Mouse (Mus musculus) lung, embryonic 14.5 days (tissue): ENCODE data around the gene Gm11027. TPM values are rescaled to one million over a fixed set of nuclear protein-coding genes. Genes with fewer than 3 reads are reported as not detected.

ENCODE experiments used
- ATAC-seq: fragments of 200-750 bp; cut with Nextera tagmentation; 2 replicates; pipeline ENCODE4 v1.8.0; 2017; ENCODE audit warnings: mild to moderate bottlenecking, moderate TSS enrichment, moderate library complexity; ENCODE audit not compliant: insufficient read depth
- DNase-seq: peaks from one replicate; pipeline ENCODE4 v3.0.0-alpha.2; 2015
- H3K27ac ChIP-seq: fragments of 300-500 bp; sonication (generic); 2 replicates; pipeline ENCODE4 v1.5.1; 2014; ENCODE audit warnings: low read depth, mild to moderate bottlenecking, moderate library complexity
- H3K27me3 ChIP-seq: fragments of 300-500 bp; sonication (generic); 2 replicates; pipeline ENCODE4 v1.6.1; 2014; ENCODE audit warnings: low read length, control low read depth; ENCODE audit not compliant: insufficient read depth
- H3K36me3 ChIP-seq: fragments of 300-500 bp; sonication (generic); 2 replicates; pipeline ENCODE4 v1.6.1; 2014; ENCODE audit warnings: control low read depth; ENCODE audit not compliant: insufficient read depth
- H3K4me1 ChIP-seq: fragments of 300-500 bp; sonication (generic); 2 replicates; pipeline ENCODE4 v1.6.1; 2014; ENCODE audit warnings: antibody characterized with exemption, control low read depth; ENCODE audit not compliant: insufficient read depth
- H3K4me2 ChIP-seq: fragments of 300-500 bp; sonication (generic); 2 replicates; pipeline ENCODE4 v1.6.1; 2014; ENCODE audit warnings: mild to moderate bottlenecking
- H3K4me3 ChIP-seq: fragments of 300-500 bp; sonication (generic); 2 replicates; pipeline ENCODE4 v1.5.1; 2014; ENCODE audit warnings: low read depth, low read length
- H3K9ac ChIP-seq: fragments of 300-500 bp; sonication (generic); 2 replicates; pipeline ENCODE4 v1.6.1; 2014
- H3K9me3 ChIP-seq: fragments of 300-500 bp; sonication (generic); 2 replicates; pipeline ENCODE4 v1.6.1; 2016; ENCODE audit warnings: low read depth, low read length, control low read depth
- CTCF ChIP-seq: IDR thresholded peaks from 2 replicates; pipeline ENCODE4 v1.5.1; 2016; ENCODE audit warnings: antibody characterized with exemption, low read depth
- WGBS: fragments of 180-500 bp; shearing (Covaris S2); extraction: QIAGEN DNeasy Blood & Tissue Kit; methylation state at CpG from one replicate; pipeline ENCODE4 v1.1.7; 2014; 5-methylcytosine and 5-hydroxymethylcytosine counted together
- polyA plus RNA-seq: library from polyadenylated mRNA; unstranded; fragments of >200 nt; fragmentation: Nextera tagmentation; extraction: Ambion mirVana; gene quantifications from 2 replicates; pipeline ENCODE4 v1.2.1, GENCODE M21; 2014

Gm11027 gene
- polyA plus RNA-seq, 1 experiment from 2014 or later, result not detected

DNA sequence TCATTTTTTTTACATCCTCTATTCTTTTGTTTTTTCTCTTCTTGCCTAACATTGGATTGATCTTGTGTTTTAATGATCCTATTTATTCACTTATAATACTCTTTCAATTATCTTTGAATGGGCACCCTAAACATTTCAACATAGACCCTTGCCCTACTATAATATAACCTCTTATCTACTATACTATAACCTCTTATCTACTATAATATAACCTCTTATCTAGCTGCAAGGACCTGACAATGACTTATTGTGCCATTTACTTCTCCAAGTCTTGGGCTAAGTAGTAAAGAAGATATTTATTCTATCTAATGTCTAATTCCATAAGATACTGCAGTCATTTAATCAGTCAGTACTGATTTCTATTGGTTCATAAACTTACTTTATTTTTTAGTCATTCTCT lies 36.8 kb upstream of the Gm11027 start:
- DNase-seq (no peak), ATAC-seq (no peak)
- no peak for TF ChIP-seq CTCF

DNA sequence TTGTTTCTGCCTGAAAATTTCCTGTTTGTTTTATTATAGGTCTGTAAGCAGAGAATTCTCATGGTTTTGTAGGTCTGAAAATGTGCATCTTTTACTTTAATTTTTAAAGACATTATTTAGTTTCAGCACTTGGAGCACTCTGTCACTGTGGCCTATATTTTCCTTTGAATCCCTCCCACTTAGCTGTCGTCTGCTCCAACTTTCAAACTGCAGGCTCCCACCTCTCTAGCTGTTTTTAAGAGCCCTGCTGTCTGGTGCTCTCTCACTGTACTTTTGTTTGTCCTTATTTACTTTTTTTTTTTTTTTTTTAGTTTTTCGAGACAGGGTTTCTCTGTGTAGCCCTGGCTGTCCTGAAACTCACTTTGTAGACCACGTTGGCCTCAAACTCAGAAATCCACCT lies 36.4 kb upstream of the Gm11027 start:
- no peak for TF ChIP-seq CTCF
- no peak overlapping the region for H3K27ac ChIP-seq
- H3K36me3 ChIP-seq, result 0 out of 2 replicates have a peak, but pooled peaks cover 5% of the 10 kb centered on the region
- 62% methylated on average over 3 of the region's 3 CpGs for WGBS
- DNase-seq, result no peak
- no peak overlapping the region for H3K4me2 ChIP-seq
- ATAC-seq, result no peak
- H3K4me1 ChIP-seq, result no peaks in the 10 kb centered on the region
- H3K9me3 ChIP-seq, result no peaks in the 10 kb centered on the region
- H3K4me3 ChIP-seq, result no peak overlapping the region
- no peaks in the 10 kb centered on the region for H3K27me3 ChIP-seq
- H3K9ac ChIP-seq, result no peak overlapping the region

More for the DNA sequence above, 36.8 kb upstream of the Gm11027 start:
- Histone ChIP-seq H3K4me2 (no peak overlapping the region), H3K27ac (no peak overlapping the region), H3K36me3 (0 out of 2 replicates have a peak, but pooled peaks cover 5% of the 10 kb centered on the region), H3K27me3 (no peaks in the 10 kb centered on the region), H3K4me1 (no peaks in the 10 kb centered on the region), H3K9ac (no peak overlapping the region), H3K4me3 (no peak overlapping the region), H3K9me3 (no peaks in the 10 kb centered on the region)

DNA sequence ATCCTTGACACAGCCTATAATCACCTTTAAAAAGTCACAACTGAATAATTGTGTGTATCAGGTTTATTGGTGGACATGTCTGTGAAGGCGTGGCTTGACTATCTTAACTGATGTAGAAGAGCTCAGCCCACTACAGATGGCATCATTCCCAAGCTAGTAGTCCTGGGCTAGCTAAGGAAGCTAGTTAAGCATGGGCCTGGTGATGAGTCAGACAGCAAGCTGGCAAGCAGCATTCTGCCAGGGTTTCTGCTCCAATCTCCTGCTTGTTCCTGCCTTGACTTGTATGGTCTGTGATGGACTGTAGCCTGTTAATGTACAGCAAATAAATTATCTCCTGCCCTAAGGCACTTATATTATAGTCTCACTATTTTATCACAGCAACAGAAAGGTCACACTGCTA lies 30.6 kb upstream of the Gm11027 start:
- Histone ChIP-seq H3K4me2 (no peak overlapping the region), H3K9me3 (no peaks in the 10 kb centered on the region), H3K27me3 (no peaks in the 10 kb centered on the region), H3K36me3 (peaks cover 25% of the 10 kb centered on the region), H3K9ac (no peak overlapping the region), H3K27ac (no peak overlapping the region), H3K4me1 (no peaks in the 10 kb centered on the region), H3K4me3 (no peak overlapping the region)
- DNase-seq, result no peak
- TF ChIP-seq CTCF, result no peak
- ATAC-seq, result no peak
- 77% methylated on average over 1 of the region's 1 CpGs for WGBS

DNA sequence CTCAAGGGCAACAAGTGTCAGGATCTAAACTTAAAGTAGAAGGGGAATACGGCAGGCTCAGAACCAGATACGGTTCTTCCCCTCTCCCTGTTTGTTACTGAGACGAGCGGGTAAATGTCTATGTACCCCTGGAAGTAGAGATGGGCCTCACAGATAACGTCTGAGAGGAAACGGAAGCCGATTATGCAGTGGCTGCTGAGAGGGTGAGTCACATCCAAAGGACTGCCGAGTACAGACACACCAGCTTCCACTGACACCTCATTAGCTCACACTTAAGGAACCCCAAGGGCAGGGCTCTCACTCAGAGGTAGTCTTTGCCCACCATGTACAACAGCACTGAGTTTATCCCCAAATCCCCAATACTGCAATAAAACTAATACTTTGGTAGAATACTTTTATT lies 20.5 kb upstream of the Gm11027 start:
- Histone ChIP-seq H3K4me3 (no peak overlapping the region), H3K27me3 (no peaks in the 10 kb centered on the region), H3K4me1 (no peaks in the 10 kb centered on the region), H3K9ac (no peak overlapping the region), H3K4me2 (no peak overlapping the region), H3K27ac (no peak overlapping the region), H3K36me3 (peaks cover 13% of the 10 kb centered on the region), H3K9me3 (no peaks in the 10 kb centered on the region)
- no peak for ATAC-seq
- DNase-seq, result peak; percentile 13
- 39% methylated on average over 8 of the region's 8 CpGs for WGBS
- TF ChIP-seq CTCF, result no peak

DNA sequence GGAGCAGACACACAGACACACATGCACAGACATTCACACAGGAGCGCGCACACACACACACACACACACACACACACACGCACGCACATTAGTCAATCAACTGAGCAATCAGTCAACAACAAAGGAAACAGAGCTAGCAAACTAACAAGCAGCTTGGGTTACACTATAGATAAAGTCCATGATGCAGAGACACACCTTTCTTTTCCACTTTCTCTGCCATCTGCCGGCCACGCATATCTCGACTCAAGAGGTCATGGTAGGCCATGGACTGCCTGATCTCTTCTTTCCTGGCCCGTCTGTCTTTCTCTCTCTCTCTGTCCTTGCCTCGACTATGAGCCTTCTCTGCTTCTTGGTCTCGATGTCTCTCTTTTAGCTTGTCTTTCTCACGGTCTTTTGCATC lies 19.6 kb upstream of the Gm11027 start:
- WGBS, result 81% methylated on average over 11 of the region's 11 CpGs
- Histone ChIP-seq H3K9ac (no peak overlapping the region), H3K36me3 (peaks cover 13% of the 10 kb centered on the region), H3K9me3 (no peaks in the 10 kb centered on the region), H3K27me3 (no peaks in the 10 kb centered on the region), H3K4me3 (no peak overlapping the region), H3K4me2 (no peak overlapping the region), H3K4me1 (no peaks in the 10 kb centered on the region), H3K27ac (no peak overlapping the region)
- ATAC-seq (no peak), DNase-seq (no peak)
- TF ChIP-seq CTCF, result no peak

DNA sequence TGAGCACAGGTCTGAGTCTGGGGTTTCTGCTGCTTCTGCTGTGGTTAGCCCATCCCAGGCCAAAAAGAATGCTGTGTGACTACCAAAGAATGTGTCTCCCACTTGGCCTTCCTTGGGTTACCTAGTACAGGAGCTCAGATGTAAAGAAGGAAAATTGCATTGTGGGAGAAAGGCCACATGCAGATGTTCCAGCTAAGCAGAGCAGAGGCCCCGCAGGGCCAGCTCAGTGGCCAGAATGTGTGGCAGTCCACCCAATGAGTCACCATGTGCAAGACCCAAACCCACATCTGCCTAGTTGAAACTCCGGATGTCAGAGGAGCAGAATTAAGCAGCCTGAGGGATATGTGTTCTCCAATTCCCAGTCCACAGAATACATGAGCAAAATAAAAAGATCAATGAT lies 16.9 kb upstream of the Gm11027 start:
- Histone ChIP-seq H3K4me1 (peaks cover 2% of the 10 kb centered on the region; the same call in 1 of the 2 replicates), H3K27ac (no peak overlapping the region), H3K36me3 (peaks cover 9% of the 10 kb centered on the region), H3K9me3 (no peaks in the 10 kb centered on the region), H3K27me3 (no peaks in the 10 kb centered on the region), H3K4me2 (no peak overlapping the region), H3K4me3 (no peak overlapping the region), H3K9ac (no peak overlapping the region)
- no peak for TF ChIP-seq CTCF
- no peak for DNase-seq
- WGBS, result 85% methylated on average over 2 of the region's 2 CpGs
- no peak for ATAC-seq

DNA sequence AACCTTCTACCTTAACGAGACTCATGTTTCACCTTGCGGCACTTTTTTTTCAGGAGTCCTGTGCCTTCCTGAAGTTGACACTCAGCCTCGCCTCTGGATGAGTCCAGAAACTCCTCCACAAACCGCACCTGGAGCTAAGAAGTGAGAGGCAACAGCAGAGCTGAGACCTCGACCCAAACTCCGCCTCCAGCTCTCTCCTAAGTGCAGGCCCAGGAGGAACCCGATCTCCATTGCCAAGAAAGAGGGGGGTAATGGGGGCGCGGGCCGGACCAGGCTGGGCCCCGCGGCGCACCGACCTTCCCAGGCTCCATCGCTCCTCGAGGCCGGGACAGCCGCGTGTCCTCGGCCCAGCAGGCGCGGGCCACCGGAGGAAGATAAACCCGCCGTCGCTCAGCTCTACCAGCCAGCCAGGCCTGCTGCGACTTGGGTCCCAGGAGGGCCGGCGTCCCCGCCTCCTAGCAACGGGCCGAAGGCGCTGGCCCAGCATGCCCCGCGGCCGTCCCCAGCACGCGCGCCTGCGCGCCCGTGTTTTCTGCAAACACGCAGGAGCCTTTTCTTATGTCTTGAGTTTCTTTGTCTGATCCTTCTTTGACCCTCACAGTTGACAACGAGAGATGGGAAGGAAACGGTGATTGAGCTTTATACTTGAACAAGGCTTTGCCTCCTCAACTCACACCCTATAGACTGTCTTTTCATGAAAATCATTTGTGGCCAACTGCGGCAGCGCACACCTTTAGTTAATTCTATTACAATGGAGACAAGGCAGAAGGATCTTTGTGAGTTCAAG lies 12.4 kb upstream of the Gm11027 start, which contains the start of gene Wdr60:
Gene Wdr60, minus strand, starts transcription at position 468 of the 787 bp plus-strand sequence.
- no peak for TF ChIP-seq CTCF
- H3K9ac ChIP-seq, result peak within 1 kb of the TSS; percentile 66
- peak; percentile 99 for ATAC-seq
- H3K27ac ChIP-seq, result peak within 1 kb of the TSS; percentile 69
- H3K4me2 ChIP-seq, result peak within 1 kb of the TSS; percentile 79
- WGBS, result 3% methylated on average over 47 of the region's 47 CpGs
- H3K9me3 ChIP-seq, result no peaks in the 10 kb centered on the region
- DNase-seq, result peak; percentile 93
- H3K4me3 ChIP-seq, result peak within 1 kb of the TSS; percentile 65
- peaks cover 3% of the 10 kb centered on the region; the same call in 1 of the 2 replicates for H3K4me1 ChIP-seq
- H3K36me3 ChIP-seq, result no peaks in the 10 kb centered on the region
- no peaks in the 10 kb centered on the region for H3K27me3 ChIP-seq
